Mouse (Mus musculus): ENCODE results near the gene Pde7b.

DNA sequence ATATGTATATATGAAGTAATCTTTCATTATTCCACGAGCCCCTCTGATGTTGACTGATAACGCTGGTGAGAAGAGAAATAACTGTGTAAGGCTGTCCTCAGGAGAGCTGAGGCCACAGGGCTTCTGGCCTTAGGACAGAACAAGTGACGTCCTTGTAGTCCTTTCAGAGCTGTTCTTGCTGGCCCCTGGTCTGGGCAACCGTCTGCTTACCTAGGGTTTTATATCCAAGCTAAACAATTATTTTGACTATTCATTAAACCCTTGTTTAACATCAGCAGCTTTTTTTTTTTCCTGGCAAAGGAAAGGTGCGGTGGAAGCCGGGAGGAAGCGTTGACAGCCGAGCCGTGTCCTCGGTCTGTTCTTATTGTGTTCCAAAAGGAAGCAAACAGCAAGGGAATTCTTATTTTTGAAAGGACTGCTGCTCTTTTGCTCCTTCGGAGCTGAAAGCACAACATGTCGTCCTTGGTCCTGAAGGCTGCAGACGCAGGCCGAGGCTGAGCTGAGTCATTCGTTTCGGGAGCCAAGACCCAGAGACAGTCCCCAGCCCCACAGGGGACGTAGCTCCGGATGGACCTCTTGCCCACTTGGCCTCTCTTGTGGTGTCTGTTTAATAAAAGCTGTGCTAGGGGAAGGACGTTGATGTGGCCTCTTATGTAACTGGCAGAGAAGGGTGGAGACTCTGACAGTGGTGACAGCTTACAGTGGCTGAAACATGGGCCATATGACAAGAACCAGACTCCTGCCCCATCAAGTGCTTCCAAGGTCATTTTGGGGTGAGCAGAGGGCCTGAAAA lies 238.2 kb downstream of the Pde7b start:
- no peak for TF ChIP-seq CTCF (IDR thresholded peaks at IDR 0.05; ENCODE audit: low read depth, low read length)
- no peak for TF ChIP-seq GATA2 (IDR thresholded peaks at IDR 0.05; ENCODE audit: borderline replicate concordance, low read depth, low read length)
- TF ChIP-seq TAL1 (conservative IDR thresholded peaks at IDR 0.05; ENCODE audit: low read depth, low read length), result no peak
